Mouse (Mus musculus) neural tube, embryonic 11.5 days (tissue): ENCODE measurements around the gene Tdp2. TPM values are rescaled to one million over a fixed set of nuclear protein-coding genes. Genes with fewer than 3 reads are reported as not detected.
A peak's percentile ranks its signal among the peaks of the same experiment; 100 is the strongest.

Source experiments
- ATAC-seq: fragments of 200-750 bp; cut with Nextera tagmentation; 2 replicates; pipeline ENCODE4 v1.8.0; 2017; ENCODE audit warnings: moderate number of reproducible peaks, mild to moderate bottlenecking, moderate TSS enrichment, moderate library complexity; ENCODE audit not compliant: insufficient read depth, low FRiP score, low TSS enrichment
- DNase-seq: peaks from one replicate; pipeline ENCODE4 v3.0.0-alpha.2; 2015; ENCODE audit warnings: low spot score
- H3K27ac ChIP-seq: fragments of 300-500 bp; sonication (generic); 2 replicates; pipeline ENCODE4 v1.5.1; 2014; ENCODE audit warnings: low read depth, mild to moderate bottlenecking, low read length
- H3K27me3 ChIP-seq: fragments of 300-500 bp; sonication (generic); 2 replicates; pipeline ENCODE4 v1.6.1; 2014; ENCODE audit warnings: mild to moderate bottlenecking, low read length, mixed read lengths; ENCODE audit not compliant: control insufficient read depth, insufficient read depth
- H3K36me3 ChIP-seq: fragments of 300-500 bp; sonication (generic); 2 replicates; pipeline ENCODE4 v1.6.1; 2014; ENCODE audit warnings: mild to moderate bottlenecking, low read length, moderate library complexity, mixed read lengths; ENCODE audit not compliant: control insufficient read depth, insufficient read depth
- H3K4me1 ChIP-seq: fragments of 300-500 bp; sonication (generic); 2 replicates; pipeline ENCODE4 v1.6.1; 2014; ENCODE audit warnings: low read length, mixed read lengths; ENCODE audit not compliant: control insufficient read depth, insufficient read depth
- H3K4me2 ChIP-seq: fragments of 300-500 bp; sonication (generic); 2 replicates; pipeline ENCODE4 v1.6.1; 2014; ENCODE audit warnings: low read depth, mild to moderate bottlenecking, moderate library complexity
- H3K4me3 ChIP-seq: fragments of 300-500 bp; sonication (generic); 2 replicates; pipeline ENCODE4 v1.5.1; 2014; ENCODE audit warnings: low read depth, low read length
- H3K9ac ChIP-seq: fragments of 300-500 bp; sonication (generic); 2 replicates; pipeline ENCODE4 v1.6.1; 2014; ENCODE audit warnings: mild to moderate bottlenecking, low read length
- H3K9me3 ChIP-seq: fragments of 300-500 bp; sonication (generic); 2 replicates; pipeline ENCODE4 v1.6.1; 2016; ENCODE audit warnings: low read length; ENCODE audit not compliant: control insufficient read depth
- WGBS: fragments of 180-500 bp; shearing (Covaris S2); extraction: QIAGEN DNeasy Blood & Tissue Kit; methylation state at CpG from one replicate; pipeline ENCODE4 v1.1.7; 2014; 5-methylcytosine and 5-hydroxymethylcytosine counted together
- polyA plus RNA-seq: library from polyadenylated mRNA; unstranded; fragments of >200 nt; fragmentation: Nextera tagmentation; extraction: Ambion mirVana; gene quantifications from 2 replicates; pipeline ENCODE4 v1.2.1, GENCODE M21; 2014

The Tdp2 gene
- polyA plus RNA-seq, 1 experiment from 2014 or later: 66.7 TPM

DNA sequence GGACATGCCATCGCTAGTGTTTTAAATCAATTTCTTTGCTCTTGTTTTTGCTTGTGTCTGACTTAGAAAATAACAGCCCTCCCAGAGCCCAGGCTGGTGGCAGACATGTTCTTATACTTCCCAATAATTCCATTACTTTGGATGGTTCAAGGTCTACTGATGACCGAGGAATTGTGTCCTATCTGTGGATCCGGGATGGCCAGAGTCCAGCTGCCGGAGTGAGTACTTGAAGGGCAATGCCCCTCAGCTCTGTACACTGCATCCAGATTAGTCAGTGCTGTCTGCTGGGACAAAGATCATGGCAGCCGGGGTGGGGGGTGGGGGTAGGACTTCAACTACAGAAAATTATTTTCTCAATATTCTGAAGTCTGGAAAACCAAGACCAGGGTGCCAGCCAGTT, 49.2 kb downstream of the Tdp2 start:
- DNase-seq (no peak), ATAC-seq (no peak)
- 94% methylated on average over 5 of the region's 5 CpGs for WGBS
- no peak overlapping the region for H3K4me2 ChIP-seq
- H3K36me3 ChIP-seq: no peaks in the 10 kb centered on the region
- H3K4me3 ChIP-seq: no peak overlapping the region
- no peaks in the 10 kb centered on the region for H3K4me1 ChIP-seq
- H3K9me3 ChIP-seq: no peaks in the 10 kb centered on the region
- no peak overlapping the region for H3K27ac ChIP-seq
- H3K9ac ChIP-seq: no peak overlapping the region
- H3K27me3 ChIP-seq: no peaks in the 10 kb centered on the region

DNA sequence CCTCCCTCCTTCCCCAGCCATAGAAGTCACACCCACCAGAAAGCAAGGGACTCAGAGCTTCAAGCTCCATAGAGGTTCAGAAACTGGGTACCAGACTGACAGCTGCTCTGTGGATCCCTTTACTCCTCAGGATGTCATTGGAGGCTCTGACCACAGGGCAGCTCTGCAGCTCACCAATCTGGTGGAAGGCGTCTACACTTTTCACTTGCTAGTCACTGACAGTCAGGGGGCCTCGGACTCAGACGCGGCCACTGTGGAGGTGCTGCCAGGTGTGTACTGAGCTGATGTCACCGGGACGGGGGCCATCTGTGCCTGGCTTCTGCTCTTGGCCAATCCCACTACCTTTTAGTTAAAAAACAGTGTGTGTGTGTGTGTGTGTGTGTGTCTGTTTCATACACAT, 50.9 kb downstream of the Tdp2 start:
- no peak overlapping the region for H3K4me2 ChIP-seq
- H3K36me3 ChIP-seq: no peaks in the 10 kb centered on the region
- no peaks in the 10 kb centered on the region for H3K4me1 ChIP-seq
- H3K27me3 ChIP-seq: no peaks in the 10 kb centered on the region
- WGBS: 96% methylated on average over 6 of the region's 6 CpGs
- ATAC-seq (no peak), DNase-seq (no peak)
- no peak overlapping the region for H3K27ac ChIP-seq
- no peaks in the 10 kb centered on the region for H3K9me3 ChIP-seq
- no peak overlapping the region for H3K9ac ChIP-seq
- H3K4me3 ChIP-seq: no peak overlapping the region

DNA sequence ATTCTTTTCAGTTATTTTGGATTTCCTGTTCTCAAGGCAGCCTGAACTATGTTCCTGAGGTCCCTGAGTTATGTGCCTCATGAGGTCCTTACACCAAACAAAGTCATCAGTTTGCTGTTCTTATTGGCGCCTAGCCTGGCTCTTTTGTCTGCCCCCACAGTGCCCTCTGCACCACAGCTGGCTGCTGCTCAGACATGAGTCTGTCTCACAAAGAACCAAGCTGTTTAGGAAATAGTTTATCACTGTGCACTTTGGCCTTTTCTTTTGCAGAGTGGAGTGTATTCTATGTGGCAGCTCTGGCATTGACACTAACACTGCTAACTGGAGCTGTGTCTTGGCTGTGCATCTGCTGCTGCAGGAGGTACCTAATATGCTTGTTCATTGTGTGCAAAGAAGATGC, 58.1 kb downstream of the Tdp2 start:
- WGBS: 52% methylated on average over 1 of the region's 1 CpGs
- peak; percentile 25 for DNase-seq

More for the DNA sequence above, 58.1 kb downstream of the Tdp2 start:
- no peak overlapping the region for H3K27ac ChIP-seq
- H3K36me3 ChIP-seq: no peaks in the 10 kb centered on the region
- no peaks in the 10 kb centered on the region for H3K9me3 ChIP-seq
- H3K4me1 ChIP-seq: 0 out of 2 replicates have a peak, but pooled peaks cover 2% of the 10 kb centered on the region
- no peak for ATAC-seq
- H3K9ac ChIP-seq: no peak overlapping the region
- no peak overlapping the region for H3K4me2 ChIP-seq
- no peak overlapping the region for H3K4me3 ChIP-seq
- no peaks in the 10 kb centered on the region for H3K27me3 ChIP-seq

Other genes starting within 250 kb of the Tdp2 start
- gene Ripor2, start 249.5 kb upstream of the Tdp2 start, polyA plus RNA-seq: 6.2 and 7.2 TPM in 2 replicates
- gene Armh2, start 90.4 kb upstream of the Tdp2 start, polyA plus RNA-seq: not detected in 2 replicates
- 110 and 124 TPM in 2 replicates for gene Gmnn, start 69.8 kb upstream of the Tdp2 start, polyA plus RNA-seq
- 18.8 and 22.0 TPM in 2 replicates for gene BC005537, start 30.0 kb upstream of the Tdp2 start, polyA plus RNA-seq
- gene Acot13, start 139 bp upstream of the Tdp2 start, polyA plus RNA-seq: 48.5 and 55.1 TPM in 2 replicates
- 0.53 and 1.2 TPM in 2 replicates for gene D130043K22Rik, start 13.5 kb downstream of the Tdp2 start, polyA plus RNA-seq
- gene Aldh5a1, start 106.0 kb downstream of the Tdp2 start, polyA plus RNA-seq: 7.1 and 7.9 TPM in 2 replicates
- 0.43 and 0.76 TPM in 2 replicates for gene Gpld1, start 111.5 kb downstream of the Tdp2 start, polyA plus RNA-seq
- gene Mrs2, start 188.7 kb downstream of the Tdp2 start, polyA plus RNA-seq: 28.1 and 34.1 TPM in 2 replicates
- gene Dcdc2a, start 224.3 kb downstream of the Tdp2 start, polyA plus RNA-seq: 3.4 and 4.4 TPM in 2 replicates